Mouse (Mus musculus) cerebellum, adult 11-12 months (tissue): ENCODE results near the gene Usp49.

Experiments
- DNase-seq: peaks from one replicate; pipeline ENCODE4 v3.0.0; 2022

Usp49 gene

DNA sequence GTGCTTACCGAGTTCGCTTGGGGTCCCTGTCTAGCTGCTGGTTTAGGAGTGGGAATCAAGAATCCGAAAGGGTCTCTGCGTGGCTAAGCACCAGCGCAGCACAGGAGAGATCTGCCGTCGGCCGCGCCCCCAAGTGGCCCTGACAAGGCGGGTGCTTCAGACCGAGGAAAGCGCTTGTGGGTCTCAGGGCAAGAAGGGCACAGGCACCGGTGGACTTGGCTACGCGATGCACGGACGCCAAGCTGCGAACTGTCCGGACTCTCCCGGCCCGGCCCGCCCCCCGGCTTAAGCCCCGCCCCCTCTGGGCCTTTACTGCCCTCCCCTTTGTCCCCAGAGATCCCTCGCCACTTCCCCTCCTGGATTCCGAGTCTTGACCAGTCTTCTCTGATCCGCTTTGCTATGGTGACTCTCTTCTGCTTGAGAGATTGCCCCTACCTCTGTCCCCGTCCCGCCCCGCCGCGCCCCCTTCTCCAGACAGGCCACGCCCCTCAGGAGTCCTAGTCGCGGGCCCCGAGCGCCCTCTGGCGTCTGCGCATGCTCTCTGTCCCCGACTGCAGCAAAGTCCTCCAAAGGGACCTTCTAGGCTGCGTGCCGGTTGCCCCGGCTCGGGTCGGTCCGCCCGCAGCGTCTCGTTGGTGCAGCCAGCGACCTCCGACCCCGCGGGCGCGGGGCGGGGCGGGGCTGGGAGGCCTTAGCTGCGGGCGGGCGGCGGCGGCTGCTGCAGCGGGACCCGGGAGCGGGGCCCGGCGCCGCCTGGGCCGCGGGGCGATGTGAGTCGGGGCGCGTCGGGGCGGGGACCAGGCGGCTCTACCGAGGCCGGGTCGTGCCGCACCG lies 64.2 kb downstream of the Usp49 start, which contains the start of gene Prickle4:
TSS of gene Prickle4 (minus strand) at position 234 of the 834 bp plus-strand sequence.
- peak; percentile 97 for DNase-seq

DNA sequence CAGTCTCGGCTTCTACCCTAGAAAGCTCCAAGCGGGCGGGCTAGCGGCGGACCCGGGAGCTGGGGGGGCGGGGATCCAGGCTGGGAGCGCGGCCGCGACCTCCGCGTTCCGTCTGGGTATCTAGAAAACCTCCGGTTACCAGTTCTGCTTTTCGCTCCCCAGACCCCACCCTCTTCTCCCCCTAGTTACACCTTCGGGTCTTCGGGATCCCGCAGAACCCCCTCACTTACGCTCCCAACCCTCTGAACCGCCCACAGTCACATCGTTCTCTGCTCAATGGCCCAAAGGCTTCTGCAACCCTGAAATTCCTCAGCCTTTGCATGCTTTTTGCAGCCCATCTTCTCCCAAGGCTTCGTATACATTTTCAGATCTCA lies 64.8 kb downstream of the Usp49 start:
- DNase-seq, result no peak

DNA sequence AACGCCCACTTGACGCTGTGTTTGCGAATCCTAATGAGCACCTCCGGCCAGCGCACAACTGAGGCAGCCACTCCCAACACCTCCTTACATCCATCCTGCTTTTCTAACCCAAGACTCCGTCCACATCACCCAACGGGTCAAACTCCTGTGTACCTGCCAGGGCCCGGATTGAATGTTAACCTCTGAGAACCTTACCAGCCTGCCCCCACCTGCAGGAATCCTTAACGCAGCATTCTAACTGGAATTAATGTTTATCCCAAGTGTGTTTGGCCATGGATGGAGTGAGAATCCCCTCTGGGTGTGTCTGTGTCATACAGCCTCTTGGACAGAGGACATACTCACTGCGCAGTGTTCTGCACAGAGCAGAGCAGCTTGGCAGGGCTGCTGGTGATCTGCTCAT lies 67.7 kb downstream of the Usp49 start:
- DNase-seq, result no peak

DNA sequence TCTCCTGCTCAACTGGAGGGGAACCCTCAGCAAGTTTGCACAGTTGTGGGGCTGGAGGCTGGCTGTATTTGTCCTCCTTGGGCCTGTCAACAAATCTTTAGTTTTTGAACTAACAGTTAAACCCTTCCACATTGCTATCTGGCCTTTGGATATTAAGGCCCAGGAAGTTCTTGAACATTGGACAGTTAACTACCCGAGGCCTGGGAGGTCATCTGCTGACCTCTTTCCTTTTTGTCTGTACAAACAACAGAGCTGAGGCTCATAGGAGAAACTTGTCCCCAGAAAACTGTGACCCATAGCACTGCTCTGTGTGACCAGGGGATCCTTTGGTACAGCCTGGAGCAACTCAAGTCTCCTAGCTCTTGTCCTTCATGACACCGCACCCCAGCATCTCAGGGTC lies 68.6 kb downstream of the Usp49 start:
- no peak for DNase-seq

DNA sequence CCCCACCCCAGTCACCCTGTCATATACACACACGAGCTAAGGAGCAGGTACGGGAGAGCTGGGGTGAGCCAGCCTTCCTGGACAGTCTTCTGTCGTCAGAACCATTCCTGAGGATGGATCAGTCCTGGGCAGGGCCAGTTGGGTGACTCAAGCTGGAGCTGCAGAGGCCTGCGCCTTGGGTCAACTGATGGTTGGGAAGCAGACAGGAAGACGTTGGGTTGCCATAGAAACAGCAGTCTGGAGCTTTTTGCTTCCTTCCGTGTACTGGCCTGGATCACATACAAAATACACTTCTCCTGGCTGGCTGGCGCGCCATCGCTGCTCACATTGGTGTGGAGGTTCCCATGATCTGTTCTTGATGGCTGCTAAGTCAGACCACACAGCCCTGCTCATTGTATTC lies 71.3 kb downstream of the Usp49 start:
- DNase-seq, result no peak

DNA sequence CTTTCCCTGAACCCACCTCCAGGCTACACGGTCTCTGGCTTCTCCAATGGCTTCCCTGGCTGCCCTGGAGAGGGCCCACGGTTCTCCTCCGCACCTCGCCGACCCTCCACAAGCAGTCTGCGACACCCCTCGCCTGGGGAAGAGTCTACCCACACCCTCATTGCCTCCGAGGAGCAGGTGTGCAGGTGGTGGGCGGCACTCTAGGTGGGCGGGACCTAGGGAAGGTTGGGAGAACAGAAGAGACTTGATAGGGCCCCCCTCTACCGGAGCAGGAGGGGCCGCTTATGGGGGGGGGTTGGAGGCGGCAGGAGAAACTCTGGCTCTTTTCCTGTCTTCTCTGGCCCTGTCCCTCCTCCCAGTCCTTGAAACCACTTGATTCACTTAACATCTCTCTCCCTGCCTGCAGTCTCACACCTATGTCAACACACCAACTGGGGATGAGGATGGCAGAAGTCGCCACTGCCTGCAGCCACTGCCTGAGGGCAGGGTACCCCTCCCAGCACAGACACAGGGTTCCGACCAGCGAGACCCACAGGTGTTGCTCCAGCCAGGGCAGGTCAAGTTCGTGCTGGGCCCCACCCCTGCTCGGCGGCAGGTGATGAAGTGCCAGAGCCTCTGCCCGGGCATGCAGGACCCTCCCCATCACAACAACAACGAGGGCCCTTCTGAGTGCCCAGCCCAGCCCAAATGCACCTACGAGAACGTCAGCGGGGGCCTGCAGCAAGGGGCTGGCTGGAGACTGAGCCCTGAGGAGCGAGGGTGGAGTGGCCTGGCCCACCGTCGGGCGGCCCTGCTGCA lies 72.3 kb downstream of the Usp49 start:
- no peak for DNase-seq

DNA sequence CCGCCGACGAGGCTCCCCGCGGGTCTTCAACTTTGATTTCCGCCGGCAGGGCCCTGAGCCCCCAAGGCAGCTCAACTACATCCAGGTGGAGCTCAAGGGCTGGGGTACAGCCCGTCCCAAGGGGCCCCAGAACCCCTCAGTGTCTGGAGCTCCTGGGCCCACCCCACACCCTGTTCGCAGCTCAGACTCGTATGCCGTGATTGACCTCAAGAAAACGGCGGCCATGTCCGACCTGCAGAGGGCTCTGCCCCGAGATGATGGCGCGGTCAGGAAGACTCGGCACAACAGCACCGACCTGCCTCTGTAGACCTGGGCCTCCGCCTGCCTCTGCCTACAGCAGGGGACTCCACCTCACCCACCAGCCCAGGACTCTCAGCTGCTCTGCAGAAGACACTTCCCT lies 73.1 kb downstream of the Usp49 start:
- no peak for DNase-seq

DNA sequence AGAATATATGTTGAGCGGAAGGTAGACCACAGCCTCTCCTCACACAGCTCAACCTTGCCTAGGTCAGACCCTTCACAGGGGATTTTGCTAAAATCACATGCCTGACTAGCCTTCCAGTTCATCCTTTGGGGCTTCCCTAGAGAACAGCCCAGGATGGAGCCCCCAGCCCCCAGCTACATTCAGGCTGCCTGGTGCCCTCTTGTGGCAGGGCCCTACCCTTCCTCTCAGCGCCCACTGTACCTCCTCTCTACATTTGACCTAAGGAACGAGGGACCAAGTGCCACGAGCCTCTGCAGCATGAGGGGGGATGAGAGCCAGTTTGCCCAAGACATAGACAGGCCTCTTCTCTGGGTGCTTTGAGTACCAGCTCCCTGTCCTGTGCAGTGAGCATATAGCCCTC lies 74.2 kb downstream of the Usp49 start:
- DNase-seq, result no peak

DNA sequence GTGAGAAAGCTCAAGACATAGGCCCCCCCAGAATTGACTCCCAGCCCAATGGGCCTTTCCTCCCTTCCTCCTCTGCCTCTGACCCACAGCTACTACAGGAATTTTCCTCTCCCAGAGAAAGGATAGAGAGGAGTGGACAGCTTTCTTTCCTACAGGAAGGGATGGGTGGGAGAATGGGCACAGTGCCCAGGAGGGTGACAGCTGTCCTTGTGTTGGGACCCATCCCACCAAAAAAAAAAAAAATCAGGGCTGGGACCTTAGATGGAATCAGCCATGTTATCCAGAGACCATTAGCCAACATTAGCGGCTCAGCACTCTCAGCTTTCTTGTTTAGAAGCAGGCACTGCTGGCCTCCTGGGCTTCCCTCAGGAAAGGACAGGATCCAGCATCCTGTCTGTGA lies 75.7 kb downstream of the Usp49 start:
- no peak for DNase-seq

DNA sequence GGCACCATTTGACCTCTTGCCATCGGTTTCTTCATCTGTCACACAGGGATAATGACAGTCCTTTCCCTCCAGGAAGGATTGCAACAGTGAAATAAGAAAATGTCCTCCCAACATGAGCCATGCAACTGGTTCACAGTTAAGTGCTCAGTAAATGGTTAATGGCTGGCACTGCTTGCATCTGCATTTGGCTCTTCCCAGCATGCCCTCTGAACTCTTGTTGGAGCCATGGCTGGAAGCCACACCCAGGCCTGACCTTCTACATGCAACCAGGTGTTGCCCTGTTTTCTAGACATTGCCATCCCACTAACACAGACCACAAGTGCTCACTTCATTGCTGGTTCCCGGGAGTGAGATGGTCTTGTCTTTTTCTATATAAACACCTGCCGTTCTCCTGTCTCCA lies 77.5 kb downstream of the Usp49 start:
- DNase-seq, result no peak

DNA sequence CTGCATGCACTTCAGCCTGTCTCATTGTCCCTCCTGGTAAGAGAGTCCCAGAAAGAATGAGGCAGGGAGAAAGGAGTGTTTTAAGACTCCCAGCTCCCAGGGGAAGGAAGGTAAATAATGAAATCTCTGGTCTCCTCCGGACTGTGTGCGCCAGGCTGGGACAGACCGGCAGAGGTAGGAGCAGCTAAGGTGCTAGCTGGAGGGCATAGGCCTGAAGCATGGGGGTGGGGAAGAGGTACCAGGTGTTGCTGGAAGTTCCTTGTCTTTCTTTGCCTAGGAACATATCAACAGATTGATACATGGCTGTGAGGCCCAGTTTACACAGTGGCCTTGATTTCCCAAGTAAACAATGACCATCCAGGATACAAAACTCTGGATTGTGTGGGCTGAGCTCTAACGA lies 78.5 kb downstream of the Usp49 start:
- no peak for DNase-seq

DNA sequence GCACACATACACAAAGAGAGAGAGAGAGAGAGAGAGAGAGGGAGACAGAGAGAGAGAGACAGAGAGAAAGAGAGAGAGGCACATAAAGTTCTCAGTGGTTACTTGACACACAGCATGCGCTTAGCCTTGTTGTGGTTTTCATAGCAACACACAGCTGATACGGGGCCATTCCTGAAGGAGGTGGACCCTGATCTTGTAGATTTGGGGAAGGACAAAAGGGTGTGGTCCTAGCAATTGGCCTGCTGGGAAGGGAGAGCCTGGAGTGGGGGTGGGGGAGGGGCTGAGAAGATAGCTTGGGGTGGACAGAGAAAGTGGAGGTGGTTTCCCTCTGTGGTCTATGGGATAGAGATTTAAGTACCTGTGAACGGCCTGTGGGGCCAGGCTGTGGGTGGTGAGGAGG lies 79.5 kb downstream of the Usp49 start:
- DNase-seq, result no peak

DNA sequence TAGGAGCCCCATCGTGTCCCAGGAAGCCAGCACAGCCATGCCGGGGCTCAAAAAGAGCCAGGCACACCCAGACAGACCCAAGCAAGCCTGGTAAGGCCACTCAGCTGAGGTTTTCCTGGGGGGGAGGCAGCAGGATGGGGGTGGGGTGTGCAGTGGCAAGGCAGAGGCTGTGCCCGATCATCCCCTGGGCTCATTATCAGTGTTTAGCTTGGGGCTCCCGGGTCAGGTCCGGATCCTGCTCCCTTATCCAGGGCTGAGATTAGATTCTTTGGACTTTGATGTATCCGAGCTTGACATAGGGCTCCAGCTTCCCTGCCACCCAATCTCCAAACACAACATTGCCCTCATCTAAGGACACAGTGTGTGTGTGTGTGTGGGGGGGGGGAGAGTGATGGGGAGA lies 81.4 kb downstream of the Usp49 start:
- DNase-seq, result no peak

DNA sequence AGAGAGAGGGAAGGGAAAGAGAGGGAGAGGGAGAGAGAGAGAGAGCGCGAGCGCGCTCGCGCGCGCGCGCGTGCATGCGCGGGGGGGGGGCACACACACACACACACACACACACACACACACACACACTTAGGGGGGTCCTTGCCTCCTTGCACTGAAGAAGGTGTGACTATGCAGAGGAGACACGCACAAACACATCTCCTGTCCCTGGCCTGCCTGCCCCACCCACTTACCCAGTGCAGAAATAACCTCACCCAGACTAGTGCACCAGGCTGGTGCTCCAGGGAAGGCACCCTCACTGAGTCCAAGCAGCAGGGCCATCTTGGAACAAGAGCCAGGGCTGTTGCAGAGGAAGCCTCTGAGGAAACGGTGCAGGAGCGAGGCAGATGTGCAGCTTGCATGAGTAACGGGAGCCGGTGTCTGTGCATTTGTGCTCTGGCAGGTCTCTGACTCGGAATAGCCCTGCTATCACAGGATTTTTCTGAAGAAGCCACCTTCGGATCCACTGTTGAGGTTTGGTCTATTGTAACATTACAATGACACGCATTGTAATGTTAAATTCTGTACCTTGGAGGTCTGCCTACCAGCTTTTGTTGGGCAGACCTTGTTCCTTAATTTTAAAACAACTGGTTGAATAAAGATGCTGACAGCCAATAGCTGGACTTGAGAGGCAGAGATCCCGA lies 82.5 kb downstream of the Usp49 start:
- DNase-seq, result no peak

DNA sequence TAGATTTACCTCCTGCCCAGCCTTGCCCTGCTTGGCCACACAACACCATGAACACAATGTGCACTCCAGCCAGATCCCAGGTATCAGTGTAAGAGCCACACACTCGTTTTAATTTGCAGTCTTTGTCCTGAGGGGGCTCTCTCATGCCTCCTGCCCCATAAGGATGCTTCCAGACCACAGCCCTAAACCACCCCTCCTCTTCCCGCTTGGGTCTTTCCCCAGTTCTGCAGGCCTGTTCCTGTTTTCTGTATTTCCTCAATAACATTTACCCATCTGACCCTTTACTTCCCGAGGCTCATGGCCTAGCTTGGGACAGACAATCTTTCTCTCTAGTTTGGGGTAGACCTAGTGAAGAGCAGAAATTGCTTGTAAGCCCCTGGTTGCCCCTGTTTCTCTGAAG lies 84.5 kb downstream of the Usp49 start:
- DNase-seq, result no peak

DNA sequence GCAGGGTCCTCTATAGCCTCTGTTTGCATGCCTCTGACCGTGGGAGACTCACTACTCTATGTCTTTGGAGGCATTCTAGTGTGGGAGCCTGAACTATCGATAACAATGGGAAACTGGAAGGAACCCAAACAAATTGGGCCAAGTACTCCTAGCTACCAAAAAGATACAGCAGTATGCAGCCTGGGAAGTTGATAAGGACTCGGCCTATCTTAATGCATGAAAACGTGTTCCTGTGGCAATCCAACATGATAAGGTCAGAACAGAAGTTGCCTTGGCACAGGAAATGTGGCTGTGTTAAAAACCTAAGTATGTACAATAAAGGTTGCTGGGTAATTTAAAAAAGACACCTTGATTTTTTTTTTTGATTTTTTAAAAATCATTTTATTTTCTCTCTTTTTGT lies 90.7 kb downstream of the Usp49 start:
- DNase-seq, result no peak

DNA sequence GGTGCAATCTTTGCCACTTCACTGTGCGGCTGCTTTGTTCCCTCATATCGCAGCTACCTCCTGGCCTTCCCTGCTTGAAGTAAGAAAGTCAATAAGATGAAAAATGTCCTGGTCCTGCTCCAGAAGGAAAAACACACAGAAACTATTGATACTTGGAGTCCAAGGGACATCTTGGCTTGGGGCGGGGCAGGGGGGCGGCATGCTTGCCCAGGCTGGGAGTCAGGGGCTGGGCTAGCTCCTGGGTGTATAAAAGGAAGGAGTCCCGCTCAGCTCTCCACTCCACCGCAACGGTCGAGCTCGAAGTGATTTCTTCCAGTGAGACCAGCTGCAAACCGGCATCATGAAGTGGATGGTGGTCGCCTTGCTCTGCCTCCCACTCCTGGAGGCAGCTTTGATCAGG lies 96.1 kb downstream of the Usp49 start, which contains the start of gene Pgc:
TSS of gene Pgc (plus strand) at position 277 of the 400 bp plus-strand sequence.
- no peak for DNase-seq

DNA sequence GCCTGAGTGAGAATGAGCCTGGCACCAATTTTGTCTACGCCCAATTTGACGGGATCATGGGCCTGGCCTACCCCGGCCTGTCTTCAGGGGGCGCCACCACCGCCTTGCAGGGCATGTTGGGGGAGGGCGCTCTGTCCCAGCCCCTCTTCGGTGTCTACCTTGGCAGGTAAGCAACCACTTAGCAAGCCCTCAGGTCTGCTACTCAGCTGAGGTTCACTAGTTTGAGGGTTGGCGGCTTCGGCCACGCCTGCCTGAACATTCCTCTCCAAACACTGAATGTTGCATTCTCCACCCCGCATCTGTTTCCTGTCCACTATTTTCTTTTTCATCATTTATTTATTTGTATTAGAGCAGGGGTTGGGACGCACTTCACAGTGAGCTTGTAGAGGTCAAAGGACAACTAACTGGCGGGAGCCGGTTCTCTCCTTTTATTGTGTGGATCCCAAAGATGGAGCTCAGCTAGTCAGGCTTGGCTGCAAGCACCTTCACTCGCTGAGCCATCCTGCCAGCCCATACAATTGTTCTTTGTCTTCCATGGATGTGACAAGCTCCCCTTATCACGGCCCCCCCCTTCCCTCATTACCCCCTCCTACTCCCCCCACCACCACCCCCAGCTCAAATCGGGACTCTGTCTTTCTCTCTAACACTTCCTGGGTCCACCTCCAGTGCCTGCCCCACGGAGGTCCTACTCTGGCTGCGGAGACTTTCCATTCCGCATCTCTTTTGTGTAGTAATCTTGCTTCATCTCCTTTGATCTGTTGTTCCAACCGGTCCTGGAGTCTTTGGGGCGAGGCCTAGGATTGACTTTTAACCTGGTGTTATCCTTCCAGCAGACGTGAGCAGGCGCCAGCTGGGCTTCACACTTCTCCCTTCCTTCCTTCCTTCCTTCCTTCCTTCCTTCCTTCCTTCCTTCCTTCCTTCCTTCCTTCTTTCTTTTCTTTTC lies 100.4 kb downstream of the Usp49 start:
- no peak for DNase-seq

DNA sequence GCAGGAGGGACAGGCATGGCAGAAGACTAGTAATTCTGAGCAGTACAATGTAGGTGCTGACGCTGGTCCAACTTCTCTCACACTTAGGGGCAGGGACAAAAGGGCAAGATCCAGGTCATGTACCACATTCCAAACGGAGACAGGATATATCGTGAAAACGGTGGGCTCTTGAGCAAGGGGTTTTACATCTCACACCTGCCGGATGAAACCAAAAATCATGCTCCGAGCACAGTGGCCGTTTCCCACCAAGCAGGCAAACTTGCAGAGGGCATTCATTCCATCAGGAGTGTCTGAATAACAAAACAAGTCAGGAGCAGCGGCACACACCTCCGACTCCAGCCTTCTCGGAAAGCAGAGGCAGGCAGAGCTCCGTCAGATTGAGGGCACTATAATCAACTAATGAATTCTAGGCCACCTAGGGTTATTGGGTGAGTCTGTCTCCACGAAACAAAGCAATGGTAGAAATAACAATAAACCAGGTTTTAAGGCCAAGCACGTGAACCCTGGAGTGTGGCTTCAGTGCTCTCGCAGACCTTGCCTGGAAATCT lies 105.1 kb downstream of the Usp49 start:
- DNase-seq, result peak; percentile 46
